Mouse (Mus musculus) liver, postnatal 0 days (tissue): ENCODE results near the gene Tars. TPM values are rescaled to one million over a fixed set of nuclear protein-coding genes. Genes with fewer than 3 reads are reported as not detected.

Experiments
- ATAC-seq: fragments of 200-750 bp; cut with Nextera tagmentation; 2 replicates; pipeline ENCODE4 v1.8.0; 2017; ENCODE audit warnings: mild to moderate bottlenecking, moderate library complexity
- DNase-seq: peaks from one replicate; pipeline ENCODE4 v3.0.0-alpha.2; 2016
- H3K27ac ChIP-seq: fragments of 300-500 bp; sonication (generic); 2 replicates; pipeline ENCODE4 v1.5.1; 2014; ENCODE audit warnings: antibody characterized with exemption, moderate library complexity, mild to moderate bottlenecking, low read depth
- H3K27me3 ChIP-seq: fragments of 300-500 bp; sonication (generic); 2 replicates; pipeline ENCODE4 v1.6.1; 2014; ENCODE audit warnings: low read length, control low read depth, mixed read lengths; ENCODE audit not compliant: insufficient read depth
- H3K36me3 ChIP-seq: fragments of 300-500 bp; sonication (generic); replicated peaks from 2 replicates; pipeline ENCODE4 v1.6.1; 2014; ENCODE audit warnings: mild to moderate bottlenecking, control low read depth, low read length, moderate library complexity, mixed read lengths; ENCODE audit not compliant: insufficient read depth
- H3K4me1 ChIP-seq: fragments of 300-500 bp; sonication (generic); 2 replicates; pipeline ENCODE4 v1.6.1; 2014; ENCODE audit warnings: antibody characterized with exemption, mild to moderate bottlenecking, control low read depth; ENCODE audit not compliant: insufficient read depth
- H3K4me2 ChIP-seq: fragments of 300-500 bp; sonication (generic); 2 replicates; pipeline ENCODE4 v1.6.1; 2014; ENCODE audit warnings: low read depth, mild to moderate bottlenecking, low read length, moderate library complexity, mixed read lengths
- H3K4me3 ChIP-seq: fragments of 300-500 bp; sonication (generic); 2 replicates; pipeline ENCODE4 v1.5.1; 2014; ENCODE audit warnings: low read depth, low read length
- H3K9ac ChIP-seq: fragments of 300-500 bp; sonication (generic); replicated peaks from 2 replicates; pipeline ENCODE4 v1.6.1; 2014; ENCODE audit warnings: mild to moderate bottlenecking, moderate library complexity
- H3K9me3 ChIP-seq: fragments of 300-500 bp; sonication (generic); 2 replicates; pipeline ENCODE4 v1.6.1; 2016; ENCODE audit warnings: mild to moderate bottlenecking, control low read depth, low read length, mixed read lengths
- CTCF ChIP-seq: sonication (generic); IDR thresholded peaks from 2 replicates; pipeline ENCODE4 v1.5.1; 2016; ENCODE audit warnings: antibody characterized with exemption, low read depth
- EP300 ChIP-seq: IDR thresholded peaks from 2 replicates; pipeline ENCODE4 v1.6.1; 2016; ENCODE audit warnings: antibody characterized with exemption, low read depth, mild to moderate bottlenecking
- WGBS: fragments of 180-500 bp; shearing (Covaris S2); extraction: QIAGEN DNeasy Blood & Tissue Kit; methylation state at CpG from one replicate; pipeline ENCODE4 v1.1.7; 2014; ENCODE audit not compliant: insufficient replicate concordance; 5-methylcytosine and 5-hydroxymethylcytosine counted together
- polyA plus RNA-seq: library from polyadenylated mRNA; unstranded; fragments of >200 nt; fragmentation: Nextera tagmentation; extraction: Ambion mirVana; gene quantifications from 2 replicates; pipeline ENCODE4 v1.2.1, GENCODE M21; 2015

The Tars gene
- polyA plus RNA-seq, 1 experiment from 2014 or later, result 25.3 TPM

GRCm38 (mm10) chr15:11355865-11356264 is 43.6 kb downstream of the Tars start:
- DNase-seq, result no peak
- no peak for ATAC-seq
- Histone ChIP-seq H3K27ac (no peak overlapping the region), H3K36me3 (no peaks in the 10 kb centered on the region), H3K9me3 (no peaks in the 10 kb centered on the region), H3K4me3 (no peak overlapping the region), H3K27me3 (no peaks in the 10 kb centered on the region), H3K9ac (no peak overlapping the region), H3K4me2 (no peak overlapping the region), H3K4me1 (no peaks in the 10 kb centered on the region)
- TF ChIP-seq EP300, result no peak
- no peak for TF ChIP-seq CTCF
- 68% methylated on average over 3 of the region's 3 CpGs for WGBS

GRCm38 (mm10) chr15:11339467-11340180 is 59.8 kb downstream of the Tars start:
- Histone ChIP-seq H3K9ac (no peak overlapping the region), H3K4me2 (no peak overlapping the region), H3K36me3 (no peaks in the 10 kb centered on the region), H3K27ac (no peak overlapping the region), H3K27me3 (no peaks in the 10 kb centered on the region), H3K4me3 (no peak overlapping the region), H3K9me3 (no peaks in the 10 kb centered on the region), H3K4me1 (no peaks in the 10 kb centered on the region)
- no peak for ATAC-seq
- TF ChIP-seq CTCF (no peak), EP300 (no peak)
- no peak for DNase-seq
- WGBS, result 81% methylated on average over 7 of the region's 7 CpGs
